Mouse (Mus musculus) heart, adult 18-20 months (tissue): Measurements from ENCODE around the gene Acaca. TPM values are rescaled to one million over a fixed set of nuclear protein-coding genes. Genes with fewer than 3 reads are reported as not detected.
"Not testable (repeated sequence)": the region's sequence is repeated elsewhere in the genome, so short reads cannot be mapped to it uniquely, and the experiment has no call there.

ENCODE experiments used
- DNase-seq, 2 experiments: peaks; one replicate each; pipeline ENCODE4 v3.0.0; 2021 to 2022; ENCODE audit warnings: mixed read lengths in 1 of 2
- total RNA-seq, 2 experiments: library from RNA; stranded (reverse); gene quantifications; 2 replicates each; pipeline ENCODE4 v1.2.3; 2021

Acaca gene
- total RNA-seq, 2 experiments from 2014 or later: 22.9 to 70.7 TPM

- DNase-seq: no peak
Observed at GRCm38 (mm10) chr11:84332860-84333259, 203.4 kb downstream of the Acaca start.

- not testable (repeated sequence) for DNase-seq
Observed at GRCm38 (mm10) chr11:84338273-84338672, 208.8 kb downstream of the Acaca start.

- DNase-seq: no peak
Observed at GRCm38 (mm10) chr11:84340630-84341029, 211.2 kb downstream of the Acaca start.

DNA sequence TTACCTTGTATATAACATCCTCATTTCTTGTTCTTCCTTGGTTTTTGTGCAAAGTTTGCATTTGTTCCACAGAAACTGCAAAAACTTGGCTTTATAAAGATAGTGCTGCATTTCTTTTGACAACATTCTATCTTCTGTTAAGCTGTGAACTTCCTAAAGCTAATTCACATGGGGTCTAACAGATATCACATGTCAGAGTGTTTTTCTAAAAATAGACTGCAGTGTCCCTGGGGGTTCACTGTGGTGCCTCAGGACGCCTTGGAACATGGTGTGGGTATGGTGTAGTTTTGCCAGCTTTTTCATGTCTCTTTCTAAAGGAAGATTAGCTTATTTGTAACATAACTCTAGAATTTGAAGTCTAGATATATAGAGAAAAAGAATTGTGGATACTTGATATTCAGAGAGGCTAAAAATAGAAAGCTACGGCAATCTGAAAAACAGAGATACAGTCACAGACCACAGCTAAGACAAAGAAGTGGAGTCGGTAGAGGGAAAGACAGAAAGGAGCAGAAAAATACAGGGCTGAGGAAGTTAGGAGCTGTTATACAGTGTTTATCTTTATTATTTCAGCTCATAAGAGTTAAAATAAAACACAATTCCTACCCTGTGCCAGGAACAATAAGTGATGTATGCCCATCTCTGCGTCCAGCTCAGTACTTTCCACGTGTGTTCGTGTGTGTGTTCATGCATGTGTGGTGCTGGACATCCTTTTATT is 215.2 kb downstream of the Acaca start:
- peak in 1 of 2 experiments; percentile 8 for DNase-seq

- no peak for DNase-seq
Observed at GRCm38 (mm10) chr11:84347766-84348165, 218.3 kb downstream of the Acaca start.

DNA sequence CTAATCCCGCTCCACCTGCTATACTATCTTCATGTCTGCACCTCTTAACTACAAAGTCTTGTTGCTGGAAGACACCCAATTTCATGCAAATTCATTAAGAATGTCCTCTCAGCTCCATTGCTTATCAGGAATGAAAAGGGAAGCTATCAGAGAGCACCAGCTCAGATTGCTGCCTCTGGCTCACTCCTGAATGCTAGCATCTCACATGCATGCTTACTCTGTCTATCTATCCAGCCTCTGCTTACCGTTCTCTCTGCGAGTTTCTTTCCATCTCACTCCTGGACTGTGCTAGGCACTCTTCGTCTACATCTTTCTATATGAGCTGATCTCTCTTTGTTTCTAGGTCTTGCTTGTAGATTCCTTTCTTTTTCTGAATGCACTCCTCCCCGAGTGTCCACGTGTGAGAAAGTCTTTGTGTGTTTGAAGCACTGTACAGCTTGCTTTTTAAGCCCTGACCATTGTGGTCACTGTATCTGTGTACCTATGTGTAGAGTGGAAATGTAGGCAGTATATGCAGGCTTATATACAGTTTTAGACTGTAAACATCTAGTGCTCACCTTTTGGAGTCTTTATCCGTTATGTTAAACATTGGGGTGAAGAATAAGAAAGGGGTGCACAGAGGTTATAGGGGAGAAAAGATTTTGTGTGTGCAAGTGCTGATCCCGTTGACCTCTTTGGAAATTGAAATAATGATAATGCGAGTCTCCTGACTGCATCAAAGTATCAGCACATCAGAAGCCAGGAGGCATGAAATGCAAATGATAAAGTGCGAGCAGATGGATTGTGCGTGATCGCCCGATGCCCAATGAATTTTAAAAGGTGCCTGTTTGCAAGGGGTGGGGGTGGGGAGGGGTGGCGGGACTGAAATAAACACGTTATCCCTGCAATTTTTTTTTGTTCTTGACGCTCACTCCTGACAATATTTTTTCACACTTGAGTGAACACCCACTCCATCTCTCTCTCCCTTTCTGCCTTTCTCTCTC is 219.7 kb downstream of the Acaca start:
- DNase-seq: no peak

GRCm38 (mm10) chr11:84351150-84351549 is 221.7 kb downstream of the Acaca start:
- no peak for DNase-seq

DNA sequence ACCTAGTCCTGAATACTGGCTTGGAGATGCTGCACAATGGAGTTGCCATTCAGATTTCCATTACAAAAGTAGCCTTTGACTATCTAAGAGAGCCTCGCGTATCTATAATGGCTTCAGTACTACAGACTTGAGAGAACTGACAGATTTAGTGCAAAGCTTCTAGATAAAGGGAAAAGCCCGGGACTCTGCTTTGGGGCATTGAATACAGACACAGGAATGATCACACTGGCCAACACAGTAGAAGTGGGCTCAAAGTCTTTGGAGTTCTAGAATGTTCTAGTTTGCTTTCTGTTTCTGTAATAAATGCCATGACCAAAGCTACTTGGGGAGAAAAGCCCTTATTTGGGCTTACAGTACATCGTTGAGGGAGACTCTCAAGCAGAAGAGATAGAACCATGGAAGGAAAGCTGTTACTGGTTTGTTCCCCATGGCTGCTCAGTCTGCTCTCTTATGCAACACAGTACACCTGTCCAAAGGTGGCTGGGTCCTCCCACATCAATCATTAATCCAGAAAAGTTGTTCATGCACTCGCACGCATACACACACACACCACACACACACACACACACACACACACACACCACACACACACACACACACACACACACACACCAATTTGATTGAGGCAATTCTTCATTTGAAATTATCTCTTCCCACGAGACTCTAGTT is 223.7 kb downstream of the Acaca start:
- no peak for DNase-seq

DNA sequence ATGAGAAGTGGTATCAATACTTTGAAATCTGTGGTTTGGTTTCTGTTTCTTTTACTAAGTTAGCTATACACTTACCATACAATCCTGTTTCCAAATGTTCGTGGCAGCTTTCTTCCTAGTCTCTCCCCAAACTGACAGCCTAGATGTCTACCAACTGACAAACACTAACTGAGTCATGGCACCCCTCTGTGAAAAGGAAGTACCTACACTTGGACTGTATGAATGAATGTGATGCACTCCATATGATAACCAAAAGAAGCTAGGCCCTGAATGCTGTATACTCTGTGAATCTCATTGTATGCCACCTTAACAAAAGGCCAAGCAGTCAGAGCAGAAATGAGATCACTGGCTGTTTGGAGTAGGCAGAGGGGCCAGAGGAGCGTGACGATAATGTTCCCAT is 227.8 kb downstream of the Acaca start:
- DNase-seq: no peak

GRCm38 (mm10) chr11:84357771-84358170 is 228.3 kb downstream of the Acaca start:
- DNase-seq: no peak

DNA sequence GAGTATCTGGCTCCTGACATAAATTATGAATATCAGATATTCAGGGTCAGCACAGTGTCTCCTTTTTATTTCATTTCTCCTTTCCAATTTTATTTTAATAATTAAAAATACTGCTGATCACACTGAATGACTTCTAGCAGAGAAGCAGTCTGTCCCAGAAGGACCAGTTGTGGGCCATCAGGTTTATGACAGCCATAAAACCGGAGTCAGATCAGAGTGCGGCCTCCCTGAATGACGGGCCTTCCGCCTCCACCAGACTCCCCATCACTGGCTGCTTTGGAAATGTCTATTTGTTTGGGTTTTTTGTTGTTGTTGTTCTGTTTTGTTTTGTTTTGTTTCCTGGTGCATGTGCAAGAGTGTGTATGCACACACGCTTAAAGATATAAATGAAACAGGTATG is 232.1 kb downstream of the Acaca start:
- no peak for DNase-seq

DNA sequence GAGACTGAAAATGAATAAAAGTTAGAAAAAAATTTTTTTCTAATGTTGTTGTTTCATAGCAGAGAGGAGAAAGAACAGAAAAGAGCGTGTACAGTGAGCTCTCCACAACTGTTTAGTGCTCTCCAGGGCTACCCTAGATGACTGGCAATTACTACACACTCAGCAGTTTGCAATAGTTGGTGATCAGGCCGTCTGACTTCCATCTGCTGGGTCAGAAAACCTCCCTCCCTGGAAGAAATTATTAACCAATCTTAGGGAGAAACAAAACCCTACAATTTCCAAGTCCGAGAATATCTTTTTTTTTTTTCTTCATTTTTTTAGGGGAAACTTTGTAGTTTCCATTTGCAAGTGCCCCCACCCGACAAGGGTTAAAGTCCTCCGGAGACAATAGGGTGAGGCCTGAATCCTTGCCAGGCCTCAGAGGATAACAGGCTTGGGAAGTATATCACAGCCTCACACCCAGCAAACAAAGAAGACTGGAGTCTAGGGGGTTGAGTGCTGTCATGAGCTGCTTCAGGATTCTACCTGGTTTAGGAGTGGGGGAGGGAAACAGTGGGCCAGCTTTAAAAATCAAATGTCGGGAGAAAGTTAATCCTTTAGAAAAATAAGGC is 233.3 kb downstream of the Acaca start:
- no peak for DNase-seq

GRCm38 (mm10) chr11:84365313-84365712 is 235.8 kb downstream of the Acaca start:
- no peak for DNase-seq

GRCm38 (mm10) chr11:84368902-84369301 is 239.4 kb downstream of the Acaca start:
- DNase-seq: no peak

- DNase-seq: no peak
Observed at GRCm38 (mm10) chr11:84373122-84373521, 243.7 kb downstream of the Acaca start.

- DNase-seq: no peak
Observed at GRCm38 (mm10) chr11:84375951-84376496, 246.6 kb downstream of the Acaca start.

DNA sequence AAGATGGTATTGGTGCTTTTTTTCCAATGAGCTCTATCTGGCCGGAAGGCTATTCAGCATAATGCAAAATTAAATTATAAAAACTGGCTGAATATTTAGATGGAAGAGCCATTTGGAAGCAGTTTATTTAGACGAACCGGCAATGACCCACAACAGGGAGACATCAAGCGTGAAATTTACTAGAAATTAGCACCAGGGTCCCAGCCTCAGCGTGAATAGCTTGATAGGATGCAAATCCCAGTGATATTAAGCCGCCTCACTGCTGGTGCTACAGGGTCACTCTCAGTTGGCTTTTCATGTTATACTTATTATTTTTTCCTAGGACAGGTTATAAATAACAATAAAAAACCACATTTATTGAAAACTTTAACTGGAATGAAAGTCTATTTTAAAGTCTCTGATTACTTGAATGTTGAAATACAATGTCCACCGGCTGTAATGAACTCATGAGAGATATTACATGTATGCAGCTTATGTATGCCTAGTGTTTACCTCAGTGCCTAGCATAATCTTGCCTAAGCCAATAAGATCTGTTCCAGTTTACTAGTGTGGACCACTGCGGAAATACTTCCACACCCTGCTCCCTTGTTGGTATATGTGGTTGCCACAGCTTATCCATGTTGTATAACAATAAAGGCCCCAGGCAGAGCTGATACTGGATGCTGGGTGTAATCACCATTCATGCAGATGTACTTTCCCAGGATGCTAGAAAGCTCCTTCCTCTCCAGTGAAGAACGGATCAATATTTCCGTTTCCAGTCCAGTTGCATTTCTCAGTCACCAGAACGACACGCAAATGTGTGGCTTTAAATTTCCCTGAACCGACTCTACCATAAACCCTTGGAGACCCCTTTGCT is 247.3 kb downstream of the Acaca start:
- DNase-seq: no peak

- no peak for DNase-seq
Observed at GRCm38 (mm10) chr11:84382450-84382849, 253.0 kb downstream of the Acaca start.

- no peak for DNase-seq
Observed at GRCm38 (mm10) chr11:84383891-84384290, 254.4 kb downstream of the Acaca start.

- peak; percentile 50 to 64 for DNase-seq
Observed at GRCm38 (mm10) chr11:84389332-84389731, 259.9 kb downstream of the Acaca start.

DNA sequence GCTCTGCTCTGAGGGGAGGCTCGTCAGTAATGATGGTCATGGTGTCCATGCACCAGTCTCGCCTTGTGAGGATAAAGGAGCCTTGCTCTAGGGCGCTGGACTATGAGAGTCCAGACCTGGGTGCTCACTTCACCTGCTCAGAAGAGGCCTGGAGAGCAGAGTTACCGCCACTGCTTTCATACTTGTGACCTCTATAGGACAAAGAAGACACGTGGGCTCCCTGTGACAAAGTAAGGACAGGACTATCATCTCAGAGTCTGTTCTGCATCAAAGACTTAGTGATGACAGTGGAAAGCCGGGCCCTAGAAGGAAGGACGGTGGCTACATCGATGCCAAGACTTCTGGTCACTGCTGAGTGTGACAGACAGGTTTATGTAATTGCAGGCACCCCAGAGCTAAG is 261.7 kb downstream of the Acaca start:
- no peak for DNase-seq
